Mouse (Mus musculus) forebrain, postnatal 0 days (tissue): Measurements from ENCODE around the gene Psma1. TPM values are rescaled to one million over a fixed set of nuclear protein-coding genes. Genes with fewer than 3 reads are reported as not detected.
A peak's percentile ranks its signal among the peaks of the same experiment; 100 is the strongest.

ENCODE experiments used
- ATAC-seq: fragments of 200-750 bp; cut with Nextera tagmentation; 2 replicates; pipeline ENCODE4 v1.8.0; 2017; ENCODE audit warnings: mild to moderate bottlenecking, moderate library complexity
- DNase-seq: peaks from one replicate; pipeline ENCODE4 v3.0.0-alpha.2; 2015
- H3K27ac ChIP-seq: fragments of 300-500 bp; sonication (generic); 2 replicates; pipeline ENCODE4 v1.5.1; 2014; ENCODE audit warnings: low read depth, mild to moderate bottlenecking, antibody characterized with exemption, low read length, moderate library complexity, mixed read lengths
- H3K27me3 ChIP-seq: fragments of 300-500 bp; sonication (generic); 2 replicates; pipeline ENCODE4 v1.6.1; 2014; ENCODE audit warnings: mild to moderate bottlenecking, low read length, mixed read lengths; ENCODE audit not compliant: insufficient read depth
- H3K36me3 ChIP-seq: fragments of 300-500 bp; sonication (generic); 2 replicates; pipeline ENCODE4 v1.6.1; 2014; ENCODE audit warnings: mild to moderate bottlenecking, moderate library complexity; ENCODE audit not compliant: insufficient read depth
- H3K4me1 ChIP-seq: fragments of 300-500 bp; sonication (generic); 2 replicates; pipeline ENCODE4 v1.6.1; 2014; ENCODE audit warnings: antibody characterized with exemption; ENCODE audit not compliant: insufficient read depth
- H3K4me2 ChIP-seq: fragments of 300-500 bp; sonication (generic); 2 replicates; pipeline ENCODE4 v1.6.1; 2014; ENCODE audit warnings: low read depth, mild to moderate bottlenecking, moderate library complexity
- H3K4me3 ChIP-seq: fragments of 300-500 bp; sonication (generic); 2 replicates; pipeline ENCODE4 v1.5.1; 2014; ENCODE audit warnings: low read depth, low read length, mixed read lengths
- H3K9ac ChIP-seq: fragments of 300-500 bp; sonication (generic); 2 replicates; pipeline ENCODE4 v1.6.1; 2014; ENCODE audit warnings: mild to moderate bottlenecking
- H3K9me3 ChIP-seq: fragments of 300-500 bp; sonication (generic); 2 replicates; pipeline ENCODE4 v1.6.1; 2016; ENCODE audit warnings: low read length
- CTCF ChIP-seq: sonication (generic); IDR thresholded peaks from 2 replicates; pipeline ENCODE4 v1.5.1; 2016; ENCODE audit warnings: antibody characterized with exemption, control low read depth, low read depth
- WGBS: fragments of 180-500 bp; shearing (Covaris S2); extraction: QIAGEN DNeasy Blood & Tissue Kit; methylation state at CpG from one replicate; pipeline ENCODE4 v1.1.7; 2014; 5-methylcytosine and 5-hydroxymethylcytosine counted together
- polyA plus RNA-seq: library from polyadenylated mRNA; unstranded; fragments of >200 nt; fragmentation: Nextera tagmentation; extraction: Ambion mirVana; gene quantifications from 2 replicates; pipeline ENCODE4 v1.2.1, GENCODE M21; 2015
- total RNA-seq: library from RNA; depleted of rRNA; stranded (reverse); fragments of >200 nt; gene quantifications from 2 replicates; pipeline ENCODE4 v1.2.3, GENCODE M21; 2014

Psma1 gene
- total and polyA plus RNA-seq, 2 experiments from 2014 or later, result 212 to 357 TPM

- H3K4me1 ChIP-seq, result no peaks in the 10 kb centered on the region
- H3K9me3 ChIP-seq, result no peaks in the 10 kb centered on the region
- H3K4me3 ChIP-seq, result 0 out of 2 replicates have a peak overlapping the region, but pooled peaks have one; percentile 5
- peak; percentile 28 for DNase-seq
- 9% methylated on average over 12 of the region's 12 CpGs for WGBS
- peak; percentile 61 for ATAC-seq
- no peak overlapping the region; the same call in 1 of the 2 replicates for H3K27ac ChIP-seq
- no peaks in the 10 kb centered on the region for H3K36me3 ChIP-seq
- peak overlapping the region; percentile 32 for H3K4me2 ChIP-seq
- TF ChIP-seq CTCF, result no peak
- H3K27me3 ChIP-seq, result no peaks in the 10 kb centered on the region
- H3K9ac ChIP-seq, result no peak overlapping the region
These were observed 16.6 kb upstream of the Psma1 start for GRCm38 (mm10) chr7:114292501-114292971.

GRCm38 (mm10) chr7:114291461-114292335 is 15.8 kb upstream of the Psma1 start:
- Histone ChIP-seq H3K9ac (no peak overlapping the region), H3K4me2 (no peak overlapping the region), H3K4me1 (no peaks in the 10 kb centered on the region), H3K4me3 (no peak overlapping the region), H3K9me3 (no peaks in the 10 kb centered on the region), H3K36me3 (no peaks in the 10 kb centered on the region), H3K27ac (no peak overlapping the region), H3K27me3 (no peaks in the 10 kb centered on the region)
- DNase-seq (no peak), ATAC-seq (no peak)
- no peak for TF ChIP-seq CTCF
- 40% methylated on average over 15 of the region's 15 CpGs for WGBS

DNA sequence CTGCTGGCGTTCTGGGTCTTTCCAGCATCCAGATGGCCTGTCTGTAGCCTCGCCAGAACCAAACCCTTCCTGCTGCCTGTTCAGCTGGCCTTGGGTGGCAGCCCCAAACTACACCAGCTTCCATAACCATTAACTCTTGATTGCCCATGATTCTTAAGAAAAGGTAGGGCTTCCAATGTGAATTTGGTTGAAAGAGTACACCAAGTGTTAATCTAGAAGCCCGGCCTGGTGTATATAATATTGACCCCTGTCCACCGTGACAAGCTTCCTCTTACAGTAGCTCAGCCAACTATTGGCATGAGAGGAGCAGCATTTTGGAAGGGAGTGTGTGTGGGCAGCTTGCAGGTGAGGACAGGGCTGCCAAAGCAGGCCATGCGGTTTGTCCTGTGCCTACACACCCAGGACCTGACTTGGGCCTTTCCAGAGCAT is 14.2 kb upstream of the Psma1 start:
- H3K9me3 ChIP-seq, result no peaks in the 10 kb centered on the region
- H3K4me3 ChIP-seq, result no peak overlapping the region
- no peak overlapping the region for H3K9ac ChIP-seq
- H3K36me3 ChIP-seq, result no peaks in the 10 kb centered on the region
- H3K4me2 ChIP-seq, result no peak overlapping the region
- 43% methylated on average over 5 of the region's 5 CpGs for WGBS
- no peaks in the 10 kb centered on the region for H3K27me3 ChIP-seq
- H3K4me1 ChIP-seq, result no peaks in the 10 kb centered on the region
- DNase-seq (peak; percentile 74), ATAC-seq (peak; percentile 63)
- H3K27ac ChIP-seq, result no peak overlapping the region
- no peak for TF ChIP-seq CTCF

- Histone ChIP-seq H3K9me3 (no peaks in the 10 kb centered on the region), H3K4me1 (no peaks in the 10 kb centered on the region), H3K27ac (no peak overlapping the region), H3K9ac (no peak overlapping the region), H3K36me3 (no peaks in the 10 kb centered on the region), H3K27me3 (no peaks in the 10 kb centered on the region), H3K4me2 (no peak overlapping the region), H3K4me3 (no peak overlapping the region)
- TF ChIP-seq CTCF, result no peak
- ATAC-seq (no peak), DNase-seq (no peak)
- 95% methylated on average over 14 of the region's 14 CpGs for WGBS
These were observed 8.5 kb upstream of the Psma1 start for GRCm38 (mm10) chr7:114284296-114284910.

DNA sequence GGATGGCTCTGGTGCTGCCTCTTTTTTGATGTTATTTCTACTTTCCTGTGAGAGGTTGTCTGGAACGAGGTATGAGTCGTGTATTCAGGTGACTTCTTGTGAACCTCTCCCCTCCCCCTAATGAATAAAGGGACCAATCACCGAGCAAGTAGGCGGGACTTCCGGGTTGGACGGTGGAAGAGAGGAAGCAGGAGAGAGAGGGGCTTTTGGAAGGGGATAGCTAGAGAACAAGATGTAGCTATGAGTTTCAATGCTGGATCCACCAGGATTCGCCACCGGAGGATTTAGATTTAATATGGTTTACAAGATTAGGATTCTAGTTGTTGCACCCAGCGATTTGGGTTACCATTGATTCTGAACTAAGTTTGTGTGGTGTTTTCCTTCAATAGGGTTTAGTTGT is 7.1 kb upstream of the Psma1 start:
- DNase-seq (no peak), ATAC-seq (no peak)
- H3K9ac ChIP-seq, result no peak overlapping the region
- H3K27me3 ChIP-seq, result no peaks in the 10 kb centered on the region
- no peaks in the 10 kb centered on the region for H3K9me3 ChIP-seq
- no peak overlapping the region for H3K27ac ChIP-seq
- 80% methylated on average over 9 of the region's 9 CpGs for whole genome bisulfite sequencing
- H3K4me3 ChIP-seq, result no peak overlapping the region
- no peaks in the 10 kb centered on the region for H3K36me3 ChIP-seq
- H3K4me1 ChIP-seq, result no peaks in the 10 kb centered on the region
- no peak overlapping the region for H3K4me2 ChIP-seq
- TF ChIP-seq CTCF, result no peak

- no peaks in the 10 kb centered on the region for H3K4me1 ChIP-seq
- 52% methylated on average over 3 of the region's 3 CpGs for WGBS
- DNase-seq (peak; percentile 63), ATAC-seq (peak; percentile 72)
- no peak overlapping the region for H3K4me3 ChIP-seq
- H3K9ac ChIP-seq, result no peak overlapping the region
- H3K9me3 ChIP-seq, result no peaks in the 10 kb centered on the region
- no peak overlapping the region for H3K4me2 ChIP-seq
- peak; percentile 75 for TF ChIP-seq CTCF
- H3K27ac ChIP-seq, result no peak overlapping the region
- H3K27me3 ChIP-seq, result no peaks in the 10 kb centered on the region
- no peaks in the 10 kb centered on the region for H3K36me3 ChIP-seq
These were observed 5.8 kb upstream of the Psma1 start for GRCm38 (mm10) chr7:114281671-114282070.
